Mouse (Mus musculus): ENCODE results near the gene Zfp933. TPM values are rescaled to one million over a fixed set of nuclear protein-coding genes. Genes with fewer than 3 reads are reported as not detected.
A peak's percentile ranks its signal among the peaks of the same experiment; 100 is the strongest.

Zfp933 gene
- polyA plus RNA-seq, 1 experiment from 2014 or later, result 1.5 TPM

GRCm38 (mm10) chr4:147883041-147883440 lies 34.9 kb upstream of the Zfp933 start:
- ATAC-seq (ENCODE audit: low read depth), result no peak
- Histone ChIP-seq H3K27ac (ENCODE audit: low read length) (no peak overlapping the region), H3K36me3 (ENCODE audit: control insufficient read depth, insufficient read depth) (peaks cover 48% of the 10 kb centered on the region), H3K4me2 (ENCODE audit: low read depth, low read length) (no peak overlapping the region), H3K9me3 (replicated peaks; ENCODE audit: control insufficient read depth, low read length) (no peaks in the 10 kb centered on the region), H3K9ac (ENCODE audit: low read depth, low read length) (no peak overlapping the region), H3K27me3 (ENCODE audit: control insufficient read depth, insufficient read depth, low read depth, low read length) (no peaks in the 10 kb centered on the region), H3K4me3 (ENCODE audit: low read depth, low read length) (no peak overlapping the region), H3K4me1 (ENCODE audit: control insufficient read depth, low read depth, low read length) (no peaks in the 10 kb centered on the region)
- 76% methylated on average over 6 of the region's 6 CpGs for WGBS (ENCODE audit: insufficient replicate concordance)

DNA sequence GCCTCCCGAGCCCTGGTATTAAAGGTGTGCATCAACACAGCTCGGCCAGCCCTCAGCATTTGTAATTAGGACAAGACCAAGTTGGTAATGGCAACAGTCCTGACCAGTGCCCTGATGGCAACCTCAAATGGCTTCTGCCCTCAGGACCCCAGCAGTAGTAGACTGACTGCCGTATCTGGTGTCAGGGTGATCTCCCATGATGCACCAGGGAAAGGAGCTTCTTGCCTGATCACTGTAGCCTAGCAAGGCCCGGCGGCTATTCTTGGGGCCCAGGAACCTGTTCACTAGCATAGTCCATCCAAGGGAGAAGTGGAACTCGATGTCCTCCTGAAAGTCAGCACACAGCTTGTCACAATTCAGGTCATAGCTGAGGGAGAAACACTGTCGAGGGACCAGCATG lies 33.6 kb upstream of the Zfp933 start:
- no peaks in the 10 kb centered on the region for H3K4me1 ChIP-seq (ENCODE audit: control insufficient read depth, low read depth, low read length)
- H3K4me3 ChIP-seq (ENCODE audit: low read depth, low read length), result no peak overlapping the region
- H3K36me3 ChIP-seq (ENCODE audit: control insufficient read depth, insufficient read depth), result peaks cover 46% of the 10 kb centered on the region
- no peaks in the 10 kb centered on the region for H3K27me3 ChIP-seq (ENCODE audit: control insufficient read depth, insufficient read depth, low read depth, low read length)
- no peak overlapping the region for H3K4me2 ChIP-seq (ENCODE audit: low read depth, low read length)
- no peak overlapping the region for H3K9ac ChIP-seq (ENCODE audit: low read depth, low read length)
- WGBS (ENCODE audit: insufficient replicate concordance), result 83% methylated on average over 7 of the region's 7 CpGs
- H3K27ac ChIP-seq (ENCODE audit: low read length), result no peak overlapping the region
- no peaks in the 10 kb centered on the region for H3K9me3 ChIP-seq (replicated peaks; ENCODE audit: control insufficient read depth, low read length)
- ATAC-seq (ENCODE audit: low read depth), result no peak

GRCm38 (mm10) chr4:147879865-147880264 lies 31.7 kb upstream of the Zfp933 start:
- Histone ChIP-seq H3K27me3 (ENCODE audit: control insufficient read depth, insufficient read depth, low read depth, low read length) (no peaks in the 10 kb centered on the region), H3K9ac (ENCODE audit: low read depth, low read length) (no peak overlapping the region), H3K27ac (ENCODE audit: low read length) (no peak overlapping the region), H3K4me1 (ENCODE audit: control insufficient read depth, low read depth, low read length) (no peaks in the 10 kb centered on the region; the same call in 1 of the 2 replicates), H3K4me3 (ENCODE audit: low read depth, low read length) (no peak overlapping the region), H3K9me3 (replicated peaks; ENCODE audit: control insufficient read depth, low read length) (no peaks in the 10 kb centered on the region), H3K4me2 (ENCODE audit: low read depth, low read length) (no peak overlapping the region), H3K36me3 (ENCODE audit: control insufficient read depth, insufficient read depth) (peaks cover 40% of the 10 kb centered on the region)
- ATAC-seq (ENCODE audit: low read depth), result no peak
- WGBS (ENCODE audit: insufficient replicate concordance), result 59% methylated on average over 5 of the region's 5 CpGs

DNA sequence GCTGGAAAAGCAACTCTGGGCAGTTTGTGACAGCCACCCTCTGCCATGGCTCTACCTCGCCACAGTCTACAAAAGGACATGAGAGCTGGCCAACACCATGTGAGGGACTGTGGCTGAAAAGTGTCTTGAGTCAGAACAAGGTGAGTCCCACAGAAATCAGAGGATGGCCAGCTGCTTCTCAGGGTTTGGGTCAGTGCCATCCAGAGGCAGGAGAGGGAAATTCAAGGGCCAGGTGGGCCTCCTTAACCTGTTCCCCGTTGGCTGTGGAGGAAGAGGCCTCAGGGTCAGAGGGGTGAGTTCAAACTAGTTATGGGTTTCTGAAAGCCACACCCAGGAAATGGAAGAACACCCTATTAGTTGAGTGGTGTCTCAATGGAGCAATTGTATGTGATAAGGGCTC lies 31.3 kb upstream of the Zfp933 start:
- H3K4me3 ChIP-seq (ENCODE audit: low read depth, low read length), result no peak overlapping the region
- no peaks in the 10 kb centered on the region for H3K9me3 ChIP-seq (replicated peaks; ENCODE audit: control insufficient read depth, low read length)
- 40% methylated on average over 2 of the region's 2 CpGs for WGBS (ENCODE audit: insufficient replicate concordance)
- ATAC-seq (ENCODE audit: low read depth), result no peak
- H3K36me3 ChIP-seq (ENCODE audit: control insufficient read depth, insufficient read depth), result peaks cover 44% of the 10 kb centered on the region
- H3K27me3 ChIP-seq (ENCODE audit: control insufficient read depth, insufficient read depth, low read depth, low read length), result no peaks in the 10 kb centered on the region
- no peaks in the 10 kb centered on the region; the same call in 1 of the 2 replicates for H3K4me1 ChIP-seq (ENCODE audit: control insufficient read depth, low read depth, low read length)
- H3K9ac ChIP-seq (ENCODE audit: low read depth, low read length), result no peak overlapping the region
- H3K27ac ChIP-seq (ENCODE audit: low read length), result no peak overlapping the region
- no peak overlapping the region for H3K4me2 ChIP-seq (ENCODE audit: low read depth, low read length)

DNA sequence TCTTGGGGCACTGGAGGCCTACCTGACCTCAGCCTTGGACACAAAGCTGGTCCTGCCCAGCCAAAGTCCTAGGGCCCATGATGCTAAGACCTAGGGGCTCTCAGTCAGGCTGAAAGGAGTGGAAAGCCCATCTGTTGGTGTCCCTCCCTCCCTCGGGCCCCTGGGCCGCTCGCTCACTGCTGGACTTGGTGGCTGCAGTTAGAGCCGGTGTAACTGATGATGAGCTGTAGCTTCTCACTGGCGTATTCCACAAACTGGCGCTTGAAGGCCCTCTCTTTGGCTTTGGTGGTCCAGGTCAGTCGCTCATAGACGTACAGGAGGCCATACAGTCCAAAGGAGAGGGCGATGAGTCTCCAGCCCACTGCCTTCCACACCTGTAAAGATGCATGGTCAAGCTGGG lies 30.4 kb upstream of the Zfp933 start:
- Histone ChIP-seq H3K36me3 (ENCODE audit: control insufficient read depth, insufficient read depth) (peaks cover 46% of the 10 kb centered on the region), H3K4me1 (ENCODE audit: control insufficient read depth, low read depth, low read length) (no peaks in the 10 kb centered on the region; the same call in 1 of the 2 replicates), H3K27me3 (ENCODE audit: control insufficient read depth, insufficient read depth, low read depth, low read length) (no peaks in the 10 kb centered on the region), H3K9ac (ENCODE audit: low read depth, low read length) (no peak overlapping the region), H3K4me2 (ENCODE audit: low read depth, low read length) (no peak overlapping the region), H3K9me3 (replicated peaks; ENCODE audit: control insufficient read depth, low read length) (no peaks in the 10 kb centered on the region), H3K4me3 (ENCODE audit: low read depth, low read length) (no peak overlapping the region), H3K27ac (ENCODE audit: low read length) (no peak overlapping the region)
- WGBS (ENCODE audit: insufficient replicate concordance), result 78% methylated on average over 9 of the region's 9 CpGs
- 0 out of 2 replicates have a peak, but pooled peaks have one; percentile 19 for ATAC-seq (ENCODE audit: low read depth)

DNA sequence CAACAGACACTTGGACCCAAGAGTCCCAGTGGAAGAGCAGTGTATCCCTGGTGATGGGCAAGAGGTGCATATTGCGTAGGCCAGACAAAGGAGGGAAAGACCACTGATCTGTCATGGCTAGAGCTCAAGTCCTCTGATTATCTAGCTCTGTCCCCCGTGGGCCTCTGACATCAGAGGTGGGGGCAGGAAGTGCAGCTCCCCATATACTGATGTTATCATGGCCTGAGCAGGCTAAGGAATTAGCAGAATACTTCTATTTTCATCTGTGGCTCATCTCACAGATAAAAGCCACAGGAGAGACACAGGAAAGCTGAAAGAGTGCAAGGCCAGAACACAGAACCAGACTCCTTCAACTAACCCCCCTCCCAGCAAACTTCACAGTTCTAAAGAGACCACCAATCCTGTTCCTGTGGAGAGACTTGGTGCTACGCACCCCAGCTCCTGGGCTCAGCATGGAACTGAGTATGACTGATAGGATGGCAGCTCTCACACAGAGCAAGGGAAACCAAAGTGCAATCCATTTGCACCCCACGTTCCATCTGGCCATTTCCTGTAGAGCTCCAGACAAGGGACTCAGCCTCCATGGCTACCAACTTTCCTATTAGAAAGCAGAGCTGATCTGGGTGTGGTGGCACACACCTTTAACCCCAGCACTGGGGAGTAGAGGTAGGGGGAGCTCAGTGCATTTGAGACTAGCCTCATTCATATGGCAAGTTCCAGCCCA lies 27.8 kb upstream of the Zfp933 start:
- H3K9ac ChIP-seq (ENCODE audit: low read depth, low read length), result no peak overlapping the region
- H3K4me3 ChIP-seq (ENCODE audit: low read depth, low read length), result no peak overlapping the region
- no peaks in the 10 kb centered on the region for H3K9me3 ChIP-seq (replicated peaks; ENCODE audit: control insufficient read depth, low read length)
- H3K4me2 ChIP-seq (ENCODE audit: low read depth, low read length), result no peak overlapping the region
- ATAC-seq (ENCODE audit: low read depth), result no peak
- H3K27me3 ChIP-seq (ENCODE audit: control insufficient read depth, insufficient read depth, low read depth, low read length), result no peaks in the 10 kb centered on the region
- no peaks in the 10 kb centered on the region; the same call in 1 of the 2 replicates for H3K4me1 ChIP-seq (ENCODE audit: control insufficient read depth, low read depth, low read length)
- WGBS (ENCODE audit: insufficient replicate concordance), result 55% methylated on average over 4 of the region's 4 CpGs
- H3K36me3 ChIP-seq (ENCODE audit: control insufficient read depth, insufficient read depth), result peaks cover 37% of the 10 kb centered on the region
- no peak overlapping the region for H3K27ac ChIP-seq (ENCODE audit: low read length)

- peaks cover 25% of the 10 kb centered on the region for H3K4me1 ChIP-seq (ENCODE audit: control insufficient read depth, low read depth, low read length)
- WGBS (ENCODE audit: insufficient replicate concordance), result 8% methylated on average over 5 of the region's 5 CpGs
- peak overlapping the region; percentile 77 for H3K9ac ChIP-seq (ENCODE audit: low read depth, low read length)
- ATAC-seq (ENCODE audit: low read depth), result no peak
- no peaks in the 10 kb centered on the region for H3K27me3 ChIP-seq (ENCODE audit: control insufficient read depth, insufficient read depth, low read depth, low read length)
- H3K27ac ChIP-seq (ENCODE audit: low read length), result peak overlapping the region; percentile 82
- peak overlapping the region; percentile 81 for H3K4me2 ChIP-seq (ENCODE audit: low read depth, low read length)
- H3K9me3 ChIP-seq (replicated peaks; ENCODE audit: control insufficient read depth, low read length), result no peaks in the 10 kb centered on the region
- H3K36me3 ChIP-seq (ENCODE audit: control insufficient read depth, insufficient read depth), result peaks cover 28% of the 10 kb centered on the region
- H3K4me3 ChIP-seq (ENCODE audit: low read depth, low read length), result peak overlapping the region; percentile 100
These were observed 21.1 kb upstream of the Zfp933 start for GRCm38 (mm10) chr4:147869238-147869637.

DNA sequence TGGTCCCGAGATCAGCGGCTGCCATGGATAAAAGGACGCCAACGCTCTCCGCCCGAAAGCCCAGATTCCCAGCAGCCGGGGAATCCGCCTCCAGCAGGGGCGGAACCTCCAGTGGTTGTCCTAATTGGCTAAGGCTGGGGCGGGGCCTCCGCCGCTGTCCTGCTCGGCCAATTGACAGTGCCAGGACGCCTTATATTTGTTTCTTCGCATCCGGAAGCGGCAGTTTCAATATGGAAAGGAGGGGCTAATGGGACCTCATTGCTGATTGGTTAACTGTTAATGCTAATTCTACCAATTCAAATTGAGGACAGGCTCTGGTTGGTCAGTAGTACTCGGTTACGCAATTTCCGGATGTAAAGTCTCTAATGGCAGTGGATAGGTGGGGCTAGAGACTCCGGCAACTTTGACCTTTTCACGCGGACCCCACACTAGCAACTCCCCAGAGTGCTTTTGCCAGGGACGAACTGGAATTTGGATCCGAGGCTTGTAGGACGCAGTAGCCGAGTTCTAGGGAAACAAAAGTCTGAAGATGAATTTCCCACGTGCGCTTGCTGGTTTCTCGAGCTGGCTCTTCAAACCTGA lies 20.4 kb upstream of the Zfp933 start, which contains the start of the genes Miip and Fv1:
Miip (minus strand) TSS at position 367 of the 582 bp plus-strand sequence.
Fv1 (plus strand) TSS at position 530 of the 582 bp plus-strand sequence.
- under 1% methylated on average over 30 of the region's 30 CpGs for WGBS (ENCODE audit: insufficient replicate concordance)
- peak within 1 kb of the TSS; percentile 88 for H3K27ac ChIP-seq (ENCODE audit: low read length)
- H3K9ac ChIP-seq (ENCODE audit: low read depth, low read length), result peak within 1 kb of the TSS; percentile 92
- H3K36me3 ChIP-seq (ENCODE audit: control insufficient read depth, insufficient read depth), result peaks cover 28% of the 10 kb centered on the region
- H3K4me1 ChIP-seq (ENCODE audit: control insufficient read depth, low read depth, low read length), result peaks cover 25% of the 10 kb centered on the region
- peak within 1 kb of the TSS; percentile 100 for H3K4me3 ChIP-seq (ENCODE audit: low read depth, low read length)
- ATAC-seq (ENCODE audit: low read depth), result peak; percentile 96
- no peaks in the 10 kb centered on the region for H3K9me3 ChIP-seq (replicated peaks; ENCODE audit: control insufficient read depth, low read length)
- peak within 1 kb of the TSS; percentile 83 for H3K4me2 ChIP-seq (ENCODE audit: low read depth, low read length)
- no peaks in the 10 kb centered on the region for H3K27me3 ChIP-seq (ENCODE audit: control insufficient read depth, insufficient read depth, low read depth, low read length)

Measured in liver, embryonic 16.5 days (tissue).